15 mouse cellular contexts compared by ENCODE assay signal in the genomic region with DNA sequence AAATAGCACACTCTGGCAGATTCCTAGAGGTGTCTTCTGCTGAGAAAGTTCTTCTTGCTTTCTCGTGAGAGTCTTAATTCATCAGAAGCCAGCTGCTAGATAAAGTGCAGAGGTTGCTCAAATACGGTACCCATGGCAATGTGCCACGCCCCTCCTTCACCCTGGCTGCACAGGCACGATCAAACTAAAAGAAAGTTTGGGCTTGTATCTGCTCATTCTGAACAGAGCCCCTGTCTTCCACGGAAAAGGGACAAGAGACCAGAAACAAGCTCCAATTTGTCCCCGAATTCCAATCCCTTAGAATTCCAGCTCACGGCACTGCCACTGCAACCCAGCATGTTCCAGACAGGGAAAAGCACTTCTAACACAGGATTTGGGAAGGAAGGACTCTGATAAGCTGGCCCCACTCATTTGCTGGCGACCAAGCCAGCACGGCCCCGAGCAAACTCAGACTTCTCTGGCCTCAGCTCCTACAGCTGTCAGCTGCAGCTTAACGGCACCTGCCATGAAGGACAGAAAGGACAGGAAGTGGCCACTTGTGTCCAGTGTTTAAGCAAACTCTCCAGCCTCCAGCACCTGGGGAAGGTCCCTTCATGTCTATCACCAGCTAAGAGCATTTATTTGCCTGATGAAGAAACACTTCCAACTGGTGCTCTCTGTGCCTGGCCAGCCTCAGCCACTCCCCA. TPM values are rescaled to one million over a fixed set of nuclear protein-coding genes. Genes with fewer than 3 reads are reported as not detected.
A peak's percentile ranks its signal among the peaks of the same experiment; 100 is the strongest.
DNase-seq lines count a peak whose midpoint lies in the region; ATAC-seq and TF ChIP-seq lines count a peak whose summit lies in the region.
"Had no signal": no experiment of that assay in that cellular context is flagged by ENCODE, and none has a peak within 500 bp of the region (broad histone marks: within the 10 kb centered on the region; RNA-seq: fewer than 3 reads in every experiment).

No protein-coding gene starts in this region.

- no peak for TF ChIP-seq POLR2A in kidney, adult 2 months (IDR thresholded peaks at IDR 0.05; ENCODE audit: low read depth, low read length)

- no peak for TF ChIP-seq CTCF in kidney, adult 2 months (conservative IDR thresholded peaks at IDR 0.05; ENCODE audit: insufficient read depth, insufficient read length, low read depth, low read length)

- no peaks in the 10 kb centered on the region for H3K9me3 ChIP-seq in heart, embryonic 12.5 days (replicated peaks)
- H3K9me3 ChIP-seq in forebrain, embryonic 16.5 days (ENCODE audit: control insufficient read depth, low read length), result no peaks in the 10 kb centered on the region
- H3K9me3 ChIP-seq: neural tube, embryonic 15.5 days had no signal

- H3K4me1 ChIP-seq in heart, embryonic 12.5 days (replicated peaks), result peaks cover 21% of the 10 kb centered on the region
- H3K4me1 ChIP-seq in kidney, adult 2 months (ENCODE audit: control insufficient read depth, insufficient read depth, low read length), result peaks cover 8% of the 10 kb centered on the region; the same call in 1 of the 2 replicates
- peaks cover 1% of the 10 kb centered on the region; the same call in 1 of the 2 replicates for H3K4me1 ChIP-seq in forebrain, embryonic 16.5 days (replicated peaks; ENCODE audit: control insufficient read depth, insufficient read depth, low read length)

- no peaks in the 10 kb centered on the region for H3K36me3 ChIP-seq in heart, embryonic 12.5 days
- H3K36me3 ChIP-seq in kidney, adult 2 months (ENCODE audit: control insufficient read depth, insufficient read depth, low read length), result no peaks in the 10 kb centered on the region
- H3K36me3 ChIP-seq in forebrain, embryonic 16.5 days (ENCODE audit: control insufficient read depth, insufficient read depth), result no peaks in the 10 kb centered on the region
- H3K36me3 ChIP-seq: neural tube, embryonic 15.5 days had no signal

- H3K27ac ChIP-seq in heart, embryonic 12.5 days (ENCODE audit: poor library complexity, severe bottlenecking), result peak overlapping the region; percentile 46
- peak overlapping the region; percentile 33; the same call in 1 of the 2 replicates for H3K27ac ChIP-seq in kidney, adult 2 months (ENCODE audit: insufficient read depth, low read depth, low read length)
- H3K27ac ChIP-seq in forebrain, embryonic 16.5 days (ENCODE audit: low read length), result no peak overlapping the region
- H3K27ac ChIP-seq: neural tube, embryonic 15.5 days had no signal

- no peak overlapping the region for H3K9ac ChIP-seq in heart, embryonic 12.5 days
- H3K9ac ChIP-seq in forebrain, embryonic 16.5 days (replicated peaks; ENCODE audit: low read depth, low read length), result no peak overlapping the region
- H3K9ac ChIP-seq: neural tube, embryonic 15.5 days had no signal

- peak overlapping the region; percentile 51 for H3K4me2 ChIP-seq in heart, embryonic 12.5 days
- H3K4me2 ChIP-seq in forebrain, embryonic 16.5 days (ENCODE audit: low read length), result no peak overlapping the region
- H3K4me2 ChIP-seq: neural tube, embryonic 15.5 days had no signal

- peaks cover 25% of the 10 kb centered on the region for H3K27me3 ChIP-seq in heart, embryonic 12.5 days (replicated peaks)
- no peaks in the 10 kb centered on the region for H3K27me3 ChIP-seq in kidney, adult 2 months (replicated peaks; ENCODE audit: control insufficient read depth, insufficient read depth, low read length)
- H3K27me3 ChIP-seq in forebrain, embryonic 16.5 days (replicated peaks; ENCODE audit: control insufficient read depth, insufficient read depth, low read length), result peaks cover 10% of the 10 kb centered on the region

- no peak for ATAC-seq in heart, embryonic 12.5 days (ENCODE audit: insufficient number of reproducible peaks, low FRiP score)
- ATAC-seq in forebrain, embryonic 16.5 days, result no peak
- ATAC-seq: inflammation-experienced regulatory T-cells, adult 6 months had no signal

- WGBS in heart, embryonic 12.5 days, result 22% methylated on average over 11 of the region's 11 CpGs
- 38% methylated on average over 11 of the region's 11 CpGs for WGBS in kidney, adult 2 months
- 76% methylated on average over 11 of the region's 11 CpGs for WGBS in forebrain, embryonic 16.5 days

- DNase-seq in adrenal gland, postnatal 10 days, result peak; percentile 60
- DNase-seq in adrenal gland, postnatal 4 days (ENCODE audit: low spot score in 2 of 2), result no peak
- peak; percentile 64 for DNase-seq in kidney, adult 2 months
- peak; percentile 62 for DNase-seq in lung, postnatal 10 days
- DNase-seq in layer of hippocampus, postnatal 14 days (ENCODE audit: low spot score in 2 of 2), result no peak
- no peak for DNase-seq in layer of hippocampus, adult 11-12 months (ENCODE audit: low spot score)
- DNase-seq: adrenal gland, adult 8-10 months; cerebellum, adult 9-11 months had no signal

- H3K4me3 ChIP-seq in heart, embryonic 12.5 days, result peak overlapping the region; percentile 16; the same call in 1 of the 2 replicates
- peak overlapping the region; percentile 14; the same call in 1 of the 2 replicates for H3K4me3 ChIP-seq in kidney, adult 2 months (ENCODE audit: insufficient read depth, low read depth, low read length)
- H3K4me3 ChIP-seq in forebrain, embryonic 16.5 days (replicated peaks; ENCODE audit: low read length), result no peak overlapping the region
- H3K4me3 ChIP-seq: megakaryocyte, embryonic 14.5 days; neural tube, embryonic 15.5 days had no signal

RNA-seq across cellular contexts. Expression of a gene that starts 4.9 kb away (rescaled TPM):
- total RNA-seq in adrenal gland, postnatal 10 days (2021), result 1 to 10 TPM; 2.3 to 2.9 TPM
- 1 to 10 TPM in 1 of 2 experiments, under 1 TPM in 1; 0.54 to 2.5 TPM for total RNA-seq in adrenal gland, postnatal 4 days (2021)
- polyA plus RNA-seq in heart, embryonic 12.5 days (2016; fragmentation: Nextera tagmentation; extraction: Ambion mirVana), result 0.93 and 1.4 TPM in 2 replicates
- 25.5 TPM in 2 replicates for polyA plus RNA-seq in kidney, adult 2 months (2012; rRNA removed)
- under 1 TPM in 1 of 2 experiments, not detected in 1; 0.58 TPM for total RNA-seq in layer of hippocampus, postnatal 14 days (2021)
- polyA plus RNA-seq in forebrain, embryonic 16.5 days (2015; fragmentation: Nextera tagmentation; extraction: Ambion mirVana), result not detected in 2 replicates
- total RNA-seq: left cerebral cortex, postnatal 36 days; MEL had no signal
- polyA plus RNA-seq: neural tube, embryonic 15.5 days had no signal

RNA-seq across cellular contexts. Expression of a gene that starts 52.5 kb away (rescaled TPM):
- not detected for total RNA-seq in adrenal gland, postnatal 10 days (2021)
- total RNA-seq in adrenal gland, postnatal 4 days (2021), result 10 to 100 TPM in 1 of 2 experiments, under 1 TPM in 1; 0.34 to 13.4 TPM
- polyA plus RNA-seq in heart, embryonic 12.5 days (2016; fragmentation: Nextera tagmentation; extraction: Ambion mirVana), result not detected in 2 replicates
- polyA plus RNA-seq in kidney, adult 2 months (2012; rRNA removed), result 424 and 448 TPM in 2 replicates
- not detected for total RNA-seq in layer of hippocampus, postnatal 14 days (2021)
- polyA plus RNA-seq in forebrain, embryonic 16.5 days (2015; fragmentation: Nextera tagmentation; extraction: Ambion mirVana), result not detected in 2 replicates
- total RNA-seq: adrenal gland, adult 8-10 months; left cerebral cortex, postnatal 36 days; MEL had no signal
- polyA plus RNA-seq: inflammation-experienced regulatory T-cells, adult 6 months; neural tube, embryonic 15.5 days had no signal

Comparison
In these comparisons a context has a peak if more than half of its experiments do, and no peak if none do; other contexts are left out.
1. DNase-seq: peak in adrenal gland, postnatal 10 days (single experiment), kidney, adult 2 months (single experiment) and lung, postnatal 10 days (single experiment); none in adrenal gland, postnatal 4 days (0 of 2), layer of hippocampus, postnatal 14 days (0 of 2) and layer of hippocampus, adult 11-12 months (single experiment).